Mouse (Mus musculus) urinary bladder, postnatal 36 days (tissue): ENCODE data around the gene Gm12830.

Experiments used
- DNase-seq, 2 experiments: peaks; one replicate each; pipeline ENCODE4 v3.0.0; 2022; ENCODE audit warnings: low spot score in 2 of 2, mixed read lengths in 1 of 2

Gm12830 gene

DNA sequence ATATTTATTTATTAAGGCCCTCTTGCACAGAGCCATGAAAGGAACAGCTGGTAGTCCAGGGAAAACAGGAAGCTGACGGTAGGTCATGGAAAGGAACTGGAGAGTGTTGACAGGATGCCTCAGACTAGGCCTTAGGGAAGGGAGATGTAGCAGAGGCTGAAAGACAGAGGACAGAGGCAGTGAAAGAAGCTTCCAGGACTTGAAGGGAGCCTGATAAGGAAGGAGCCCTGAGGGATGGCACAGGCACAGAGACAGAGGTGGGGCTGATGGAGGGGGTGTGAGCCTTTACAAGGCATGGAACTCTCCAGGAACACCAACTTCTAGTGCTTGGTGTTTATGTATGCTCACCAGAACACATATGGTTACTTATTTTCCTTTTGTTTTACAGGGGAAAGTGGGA is 23.1 kb downstream of the Gm12830 start:
- DNase-seq, result no peak

DNA sequence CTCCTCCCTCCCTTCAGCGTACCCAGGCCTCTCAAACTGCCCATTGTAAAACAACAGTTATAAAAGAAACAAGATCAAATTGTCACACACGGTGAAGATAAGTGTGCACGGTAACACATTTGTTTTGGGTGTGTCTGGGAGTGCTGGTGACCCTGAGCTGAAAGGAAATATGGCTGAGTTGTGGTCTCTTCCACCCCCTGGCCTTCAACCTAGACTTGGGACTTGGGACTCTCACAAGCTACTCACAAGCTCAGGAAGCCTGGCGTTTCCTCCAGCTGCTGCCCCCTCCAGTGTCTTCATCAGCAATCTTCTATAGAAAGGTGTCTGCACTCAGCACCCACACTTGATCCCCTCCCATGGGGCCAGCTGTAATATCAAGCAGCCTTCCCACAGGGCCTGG is 24.1 kb downstream of the Gm12830 start:
- DNase-seq, result no peak

DNA sequence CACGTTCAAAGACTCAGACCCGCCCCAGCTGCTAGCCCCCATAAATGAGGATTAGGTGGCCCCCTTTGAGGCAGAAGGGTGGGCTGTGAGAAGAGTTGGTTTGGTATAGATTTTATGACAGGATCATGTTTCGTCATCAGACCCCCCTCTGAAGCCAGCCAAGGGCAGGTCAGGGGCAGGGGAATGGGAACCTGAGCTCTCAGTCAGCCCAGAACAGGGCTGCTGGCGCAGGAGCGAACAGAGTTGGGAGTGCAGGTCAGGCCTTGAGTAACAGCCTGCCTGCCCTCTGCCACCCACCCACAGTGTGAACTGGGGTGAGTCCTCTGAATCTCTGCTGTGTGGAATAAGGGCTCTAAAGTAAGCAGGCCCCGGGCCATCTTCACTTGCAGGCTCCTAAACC is 25.2 kb downstream of the Gm12830 start:
- no peak for DNase-seq

DNA sequence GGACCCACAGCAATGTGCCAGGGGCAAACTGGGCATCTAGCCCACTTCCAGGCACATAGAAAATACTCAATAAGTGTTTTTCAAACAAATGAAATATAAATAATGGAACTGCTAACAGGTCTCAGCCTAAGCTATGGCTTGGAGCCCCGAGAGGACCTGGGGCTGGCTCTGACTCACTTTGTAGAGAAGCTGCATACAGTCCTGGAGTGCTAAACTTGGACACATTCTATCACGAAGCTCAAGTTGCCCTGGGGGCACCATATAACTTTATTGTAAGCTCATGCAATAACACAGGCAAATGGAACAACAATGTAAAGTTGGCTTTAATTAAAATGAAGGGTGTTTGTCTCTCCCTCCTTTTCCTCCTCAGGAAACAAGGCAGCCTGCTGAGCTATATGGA is 32.4 kb downstream of the Gm12830 start:
- DNase-seq, result no peak

DNA sequence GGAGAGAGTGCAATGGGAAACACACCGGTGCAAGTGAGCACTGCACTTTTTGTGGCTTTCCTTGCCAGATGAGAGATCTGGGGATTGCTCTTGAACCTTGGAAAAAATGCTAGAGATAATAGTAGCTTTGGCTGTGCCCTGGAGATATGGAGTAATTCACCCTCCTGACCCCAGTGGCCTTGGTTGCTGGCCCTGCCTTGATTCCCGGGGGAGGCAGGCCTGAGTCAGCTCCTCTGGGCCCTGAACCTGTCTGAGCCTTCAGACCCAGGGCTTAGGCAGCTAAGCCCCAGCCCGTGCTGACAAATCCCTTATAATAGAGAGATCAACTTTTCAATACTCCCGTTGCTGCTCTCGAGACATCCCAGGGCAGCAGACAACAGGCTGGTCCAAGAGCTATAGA is 36.9 kb downstream of the Gm12830 start:
- DNase-seq, result no peak

DNA sequence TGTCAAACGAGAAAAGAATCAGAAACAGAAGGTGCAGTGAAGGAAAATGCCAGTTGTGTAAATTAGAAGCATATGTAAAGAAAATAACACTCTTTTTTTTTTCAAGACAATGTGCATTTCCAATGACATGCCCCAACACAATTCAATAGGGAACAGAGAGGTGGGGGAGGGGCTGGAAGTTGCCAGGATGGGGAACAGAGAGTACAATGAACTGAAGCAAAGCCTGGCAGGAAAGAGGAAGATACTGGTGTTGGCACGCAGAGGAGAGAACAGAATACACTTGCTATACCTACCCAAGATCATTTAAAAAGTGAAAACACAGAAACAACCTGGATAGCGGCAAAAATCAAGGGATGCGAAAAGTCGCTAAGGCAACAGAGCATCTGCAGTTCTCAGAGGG is 41.6 kb downstream of the Gm12830 start:
- DNase-seq, result no peak

DNA sequence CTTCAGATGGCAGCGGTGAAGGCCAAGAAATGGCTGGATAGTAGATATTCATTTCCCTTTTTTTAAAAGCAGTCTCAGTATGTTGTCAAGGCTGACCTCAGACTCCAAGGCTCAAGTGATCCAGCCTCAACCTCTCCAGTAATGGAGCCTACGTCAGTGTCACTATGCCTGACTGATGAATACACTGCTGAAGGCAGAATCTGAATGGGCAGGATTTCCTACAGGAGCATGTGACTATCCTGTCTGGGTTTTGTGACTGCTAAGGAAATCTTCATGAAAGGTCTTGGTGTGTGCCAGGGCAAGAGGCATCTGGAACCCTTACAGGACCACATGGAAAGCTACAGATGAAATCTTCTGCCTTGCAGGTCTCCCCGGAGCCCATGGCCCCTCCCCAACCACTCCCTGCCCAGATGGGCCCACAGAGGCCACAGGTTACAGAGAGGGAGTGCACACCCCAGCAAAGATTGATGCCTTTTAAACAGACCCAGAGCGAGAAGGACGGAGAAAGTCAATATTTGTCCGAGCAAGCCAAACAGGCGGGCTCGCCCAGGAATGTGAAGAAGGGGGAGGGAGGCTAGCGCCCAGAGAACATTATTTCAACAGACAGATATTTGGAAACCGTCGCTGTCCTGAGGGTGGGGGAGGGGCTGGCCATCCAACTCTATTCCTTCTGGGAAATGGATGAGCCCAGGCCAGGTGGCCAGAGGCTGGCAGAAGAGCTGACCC is 48.4 kb downstream of the Gm12830 start:
- peak; percentile 48 to 55 for DNase-seq

DNA sequence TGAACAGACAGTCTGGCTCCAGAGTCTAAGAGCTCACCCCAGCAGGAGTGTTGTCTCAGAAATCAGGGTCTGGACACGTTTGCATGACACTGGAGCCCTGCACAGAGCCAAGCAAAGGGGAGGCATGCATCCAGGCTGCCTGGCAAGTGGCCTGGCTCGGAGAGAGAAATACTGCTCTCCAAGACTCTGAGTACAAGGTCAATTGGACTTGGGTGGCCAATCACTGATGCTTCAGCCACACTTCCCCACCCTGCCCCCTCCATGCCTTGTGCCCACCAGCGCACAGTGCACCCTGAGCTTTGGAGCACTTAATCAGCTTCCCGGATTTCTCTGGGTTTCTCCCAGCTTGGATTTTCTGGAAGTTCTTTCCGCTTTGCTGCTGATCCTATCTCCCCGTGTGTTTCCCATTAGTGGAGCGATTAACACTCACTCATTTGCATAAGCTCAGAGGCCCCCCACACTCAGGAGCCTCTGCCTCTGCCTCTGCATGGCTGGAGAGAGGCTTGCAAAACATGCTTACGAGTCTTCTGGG is 55.0 kb downstream of the Gm12830 start:
- DNase-seq, result no peak

DNA sequence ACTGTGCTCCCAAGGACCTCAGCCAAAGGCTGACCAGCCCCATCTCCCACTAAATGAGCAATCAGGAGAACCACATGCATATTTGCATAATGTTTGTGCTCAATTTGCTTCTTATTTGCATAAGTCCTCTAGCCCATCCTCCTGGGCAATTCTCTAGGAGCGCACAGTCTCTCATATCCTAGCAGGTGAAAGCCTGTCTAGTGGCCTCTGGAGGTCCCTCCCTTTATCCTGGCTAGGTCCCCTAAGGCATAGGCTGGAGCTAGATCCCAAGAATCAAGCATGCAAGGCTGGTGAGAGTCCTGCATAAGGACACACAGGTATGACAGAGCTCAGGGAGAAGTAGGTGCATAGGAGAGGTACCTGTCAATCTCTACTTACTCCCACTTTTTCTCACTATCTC is 60.7 kb downstream of the Gm12830 start:
- DNase-seq, result no peak

DNA sequence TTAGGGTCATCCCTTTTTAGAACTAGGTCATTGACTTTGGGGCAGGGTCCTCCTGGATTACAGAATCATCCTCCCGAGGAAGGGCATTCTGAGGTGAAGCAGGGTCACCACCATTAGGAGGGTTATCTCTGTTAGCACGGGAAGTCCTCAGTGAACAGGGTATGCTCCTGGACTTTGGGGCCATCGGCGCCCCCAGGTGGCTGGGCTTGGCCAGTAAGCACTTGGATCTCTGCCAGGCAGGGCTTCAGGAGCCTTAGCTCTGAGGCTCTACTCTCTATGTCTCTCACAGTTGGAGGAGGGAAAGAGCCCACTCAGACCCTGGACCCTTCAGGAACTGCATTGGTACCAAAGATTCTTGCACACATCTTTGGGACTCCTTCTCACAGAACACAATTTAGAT is 76.3 kb downstream of the Gm12830 start:
- peak; percentile 28 to 46 for DNase-seq

DNA sequence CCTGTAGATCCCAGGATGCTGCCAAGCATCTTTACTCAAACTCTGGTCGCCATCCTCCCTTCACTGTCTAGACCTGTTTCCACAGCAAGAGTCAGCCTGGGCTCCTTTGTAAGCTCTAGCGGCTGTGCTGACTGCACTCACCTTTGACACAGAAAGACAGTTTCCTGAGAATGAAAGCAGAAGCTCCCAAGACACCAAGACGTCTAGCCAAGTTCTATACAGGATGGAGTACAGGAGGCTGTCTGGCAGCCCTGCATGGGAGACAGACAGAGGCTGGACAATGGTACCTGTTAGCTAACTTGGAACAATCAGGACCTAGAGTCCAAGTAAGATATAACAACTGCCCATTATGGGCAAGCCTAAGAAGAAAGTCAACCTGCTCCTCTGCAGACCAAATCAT is 78.4 kb downstream of the Gm12830 start:
- DNase-seq, result no peak

DNA sequence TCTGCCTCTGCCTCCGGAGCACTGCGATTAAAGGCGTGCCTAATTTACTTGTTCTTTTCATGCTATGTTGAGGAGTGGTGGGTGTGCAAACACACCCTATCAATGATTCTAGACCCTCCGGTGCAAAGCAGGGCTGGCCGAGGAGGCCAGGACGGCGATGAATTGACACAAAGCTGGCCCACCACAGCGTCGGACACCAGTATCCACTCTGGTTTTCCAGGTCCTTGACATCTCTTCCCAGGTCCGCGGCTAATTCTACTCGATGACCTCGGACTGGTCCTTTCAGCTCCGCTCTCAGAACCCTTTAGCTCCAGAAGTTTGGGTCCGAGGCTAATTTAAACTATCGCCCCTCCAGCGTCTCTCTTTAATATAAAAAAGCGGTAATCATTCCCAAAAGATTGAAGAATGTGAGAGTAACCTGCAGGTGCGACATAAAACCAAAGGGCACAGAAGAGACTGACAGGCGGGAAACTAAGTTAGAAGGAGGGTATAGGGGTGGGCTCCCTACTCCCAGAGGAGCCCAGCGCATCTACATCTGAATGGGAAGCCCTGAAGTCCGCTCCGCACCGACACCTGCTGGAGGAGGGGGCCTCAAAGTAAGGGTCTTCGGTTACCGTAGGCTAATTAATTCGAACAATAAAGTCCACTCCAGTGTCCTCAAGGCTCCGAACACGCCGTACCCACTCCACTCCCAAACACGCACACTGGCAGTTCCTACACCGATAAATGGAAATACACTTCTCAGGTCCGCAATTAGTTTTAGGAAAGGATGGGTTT is 79.5 kb downstream of the Gm12830 start:
- DNase-seq, result no peak

DNA sequence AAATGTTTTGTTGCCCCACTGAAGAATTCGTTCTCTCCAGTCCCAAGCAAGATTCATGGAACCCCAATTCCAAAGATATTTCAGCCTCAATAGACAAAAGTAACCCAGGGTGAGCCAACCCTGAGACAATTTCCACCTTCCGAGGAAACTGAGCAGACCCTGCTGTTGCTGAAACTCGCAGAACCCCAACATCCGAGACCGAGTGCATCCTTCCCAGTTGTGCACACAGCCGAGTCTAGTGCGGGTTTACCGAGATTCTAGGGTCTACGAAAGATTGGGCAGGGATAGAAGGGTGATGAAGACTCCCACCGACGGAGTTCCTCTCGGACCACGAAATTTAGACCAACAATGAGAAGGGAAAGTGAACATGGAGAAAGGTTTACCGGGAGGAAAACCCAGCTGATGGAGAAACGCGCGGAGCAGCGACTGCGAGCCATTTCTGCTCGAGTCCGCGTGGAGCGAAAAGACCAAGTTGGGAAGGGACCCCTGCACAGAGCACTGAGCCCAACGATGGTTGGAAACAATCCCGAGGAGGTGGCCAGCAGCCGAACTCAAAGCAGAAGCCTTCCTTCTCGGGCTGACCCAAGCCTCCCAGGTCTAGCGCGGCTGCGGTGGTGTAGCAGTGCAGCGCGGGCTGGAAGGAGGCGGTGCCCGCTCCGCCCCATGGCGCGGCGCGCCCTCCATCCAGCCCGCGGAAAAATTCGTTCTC is 80.3 kb downstream of the Gm12830 start:
- no peak for DNase-seq

DNA sequence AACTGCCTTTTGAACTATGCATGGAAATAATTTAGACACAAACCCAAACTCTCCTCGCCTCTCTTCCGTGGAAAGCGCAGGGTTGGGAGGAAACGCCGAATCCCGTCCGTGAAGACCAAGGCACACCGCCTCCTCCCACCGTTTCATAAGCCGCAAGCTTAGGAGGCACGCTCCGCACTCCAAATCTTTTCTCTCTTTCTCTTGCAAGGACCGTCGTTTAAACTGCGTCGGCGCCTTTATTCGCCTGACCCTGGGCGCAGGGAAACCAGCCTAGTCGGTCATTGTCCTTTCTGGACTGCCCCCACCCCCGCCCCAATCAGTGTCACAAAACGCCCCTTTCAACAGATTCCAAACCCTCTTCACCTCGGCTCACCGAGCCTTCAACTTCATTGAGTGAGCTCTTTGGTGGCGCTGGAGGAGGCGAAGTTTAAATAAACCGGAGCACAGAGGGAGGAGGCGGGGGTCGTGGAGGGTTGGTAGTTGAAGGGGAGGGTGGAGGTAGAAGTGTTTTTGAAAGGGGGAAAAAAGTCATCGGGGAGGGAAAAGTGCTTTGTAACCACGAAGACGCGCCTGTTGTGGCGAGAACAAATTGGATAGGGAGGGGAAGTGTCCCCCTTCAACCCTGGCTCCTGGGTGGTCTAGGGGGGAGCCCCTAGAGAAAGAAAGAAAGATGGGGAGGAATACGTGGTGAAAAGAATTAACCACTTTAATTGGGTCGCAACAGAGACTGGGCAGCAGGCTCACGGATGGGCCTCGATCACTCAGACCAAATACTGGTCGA is 81.3 kb downstream of the Gm12830 start:
- no peak for DNase-seq

DNA sequence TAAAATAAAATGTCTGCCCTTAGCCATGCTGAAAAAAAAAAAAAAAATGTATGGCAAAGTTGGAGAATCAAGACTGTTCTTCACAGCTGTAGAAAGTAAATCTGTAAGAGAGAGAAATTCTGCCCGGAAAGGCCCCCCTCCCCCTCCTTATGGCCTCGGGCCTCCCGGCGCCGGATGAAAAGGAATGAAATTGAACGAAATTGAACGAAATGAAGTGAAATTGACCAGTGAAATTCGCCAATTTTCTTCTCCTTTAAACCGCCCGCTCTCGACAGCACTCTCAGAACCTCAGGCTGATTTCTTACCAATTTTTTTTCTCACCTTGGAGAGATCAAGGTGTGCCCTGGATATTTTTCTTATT is 81.9 kb downstream of the Gm12830 start:
- DNase-seq, result no peak

DNA sequence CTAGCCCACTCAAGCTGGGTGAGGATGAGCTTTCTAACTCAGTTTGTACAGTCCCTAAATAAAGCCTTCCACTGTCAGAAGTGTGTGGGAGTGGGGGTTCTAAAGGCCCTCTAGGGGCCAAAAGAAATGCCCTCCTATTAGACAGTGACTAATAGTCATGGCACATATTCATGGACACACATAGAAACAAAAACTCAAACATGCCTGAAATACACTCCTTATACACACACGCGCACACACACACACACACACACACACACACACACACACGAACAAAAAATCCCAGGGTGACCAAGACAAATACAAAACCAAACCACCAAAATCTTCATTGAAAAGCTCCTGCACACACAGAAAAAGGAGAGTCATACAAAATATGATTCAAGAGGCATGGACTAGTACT is 84.0 kb downstream of the Gm12830 start:
- DNase-seq, result no peak
